Mouse (Mus musculus): ENCODE results near the gene Stk11ip.

DNA sequence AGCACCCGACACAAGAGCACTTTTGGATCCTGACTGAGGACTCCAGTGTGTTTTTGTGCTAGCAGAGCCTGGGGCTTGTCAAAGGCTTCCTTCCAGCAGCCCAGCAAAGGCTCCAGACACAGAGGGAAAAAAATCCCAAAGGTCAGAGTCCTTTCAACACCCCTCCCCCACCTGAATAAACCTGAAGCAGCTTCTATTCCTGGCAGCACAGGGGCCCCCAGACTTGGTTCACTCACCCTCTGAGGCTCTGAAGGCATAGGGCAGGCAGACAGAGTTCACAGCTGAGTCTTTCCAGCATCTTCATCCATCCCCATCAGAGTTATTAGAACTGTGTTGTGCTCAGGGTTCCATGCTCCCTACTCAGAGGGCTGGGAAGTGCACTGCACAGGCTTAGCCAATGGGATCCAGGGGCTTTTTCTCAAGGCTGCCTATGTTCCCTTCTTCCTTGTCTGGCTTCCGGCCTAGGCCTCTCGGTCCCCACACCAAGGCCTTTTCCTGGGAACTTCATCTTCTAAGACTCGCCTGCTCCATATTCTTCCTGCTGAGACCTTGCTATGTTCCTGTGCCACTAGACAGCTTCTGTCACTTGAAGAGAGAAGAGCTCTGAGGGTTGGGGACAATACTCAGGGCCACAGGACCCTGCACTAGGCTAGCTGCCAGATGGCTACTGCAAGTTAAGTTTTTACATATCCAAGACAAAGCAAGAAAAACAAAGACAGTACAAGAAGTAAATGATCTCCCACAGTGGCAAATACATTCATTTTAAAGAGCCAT, 9.7 kb upstream of the Stk11ip start:
- TF ChIP-seq CTCF (IDR thresholded peaks at IDR 0.05; ENCODE audit: borderline replicate concordance, insufficient read depth, low read depth, low read length) (no peak), POLR2A (IDR thresholded peaks at IDR 0.05; ENCODE audit: borderline replicate concordance, insufficient read depth, low read length) (no peak)
